Mouse (Mus musculus): ENCODE measurements around the gene Sertad4. TPM values are rescaled to one million over a fixed set of nuclear protein-coding genes. Genes with fewer than 3 reads are reported as not detected.

Sertad4 gene
- 12.3 and 15.1 TPM in 2 replicates for polyA plus RNA-seq (2015; fragmentation: Nextera tagmentation; extraction: Ambion mirVana)

GRCm38 (mm10) chr1:192855474-192856230, at the start of gene Sertad4:
Gene Sertad4, minus strand, starts transcription at chr1:192855756.
- under 1% methylated on average over 69 of the region's 75 CpGs for WGBS
- peak; percentile 69 for ATAC-seq (replicated peaks; ENCODE audit: insufficient number of reproducible peaks, insufficient read depth, low FRiP score, low read depth)
- peaks cover 21% of the 10 kb centered on the region for H3K27me3 ChIP-seq
- H3K4me2 ChIP-seq = peak within 1 kb of the TSS; percentile 98
- peak within 1 kb of the TSS; percentile 78 for H3K9ac ChIP-seq
- no peaks in the 10 kb centered on the region for H3K9me3 ChIP-seq (replicated peaks)
- H3K4me3 ChIP-seq = peak within 1 kb of the TSS; percentile 79
- peaks cover 32% of the 10 kb centered on the region for H3K4me1 ChIP-seq (replicated peaks)
- no peaks in the 10 kb centered on the region for H3K36me3 ChIP-seq
- peak within 1 kb of the TSS; percentile 90 for H3K27ac ChIP-seq

- H3K27me3 ChIP-seq = no peaks in the 10 kb centered on the region
- WGBS = 51% methylated on average over 2 of the region's 2 CpGs
- H3K9me3 ChIP-seq (replicated peaks) = no peaks in the 10 kb centered on the region
- no peaks in the 10 kb centered on the region for H3K36me3 ChIP-seq
- H3K9ac ChIP-seq = no peak overlapping the region
- H3K27ac ChIP-seq = no peak overlapping the region
- H3K4me3 ChIP-seq = no peak overlapping the region
- H3K4me2 ChIP-seq = no peak overlapping the region
- no peaks in the 10 kb centered on the region for H3K4me1 ChIP-seq (replicated peaks)
- no peak for ATAC-seq (replicated peaks; ENCODE audit: insufficient number of reproducible peaks, insufficient read depth, low FRiP score, low read depth)
Measured at GRCm38 (mm10) chr1:192901516-192901915, 46.0 kb upstream of the Sertad4 start.

DNA sequence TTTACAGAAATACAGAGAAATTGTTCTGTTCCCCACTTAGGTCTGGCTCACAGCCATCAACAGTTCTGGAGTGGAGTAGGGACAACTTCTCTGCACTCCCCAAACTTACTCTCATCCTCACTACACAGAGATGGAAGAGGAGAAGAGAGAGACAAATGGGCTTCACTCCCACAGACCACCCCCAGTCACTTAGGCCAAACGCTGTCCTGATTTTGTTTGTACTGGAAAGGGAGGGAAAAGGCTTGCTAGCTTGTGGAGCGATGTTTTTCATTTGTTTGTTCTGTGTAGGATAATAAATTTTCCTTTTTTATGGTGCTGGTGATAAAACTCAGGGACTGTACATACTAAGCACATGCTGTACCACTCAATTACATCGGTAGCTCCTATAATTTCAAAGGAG, 45.4 kb upstream of the Sertad4 start:
- H3K9ac ChIP-seq = no peak overlapping the region
- H3K27ac ChIP-seq = no peak overlapping the region
- H3K4me2 ChIP-seq = no peak overlapping the region
- no peaks in the 10 kb centered on the region for H3K9me3 ChIP-seq (replicated peaks)
- ATAC-seq (replicated peaks; ENCODE audit: insufficient number of reproducible peaks, insufficient read depth, low FRiP score, low read depth) = no peak
- no peak overlapping the region for H3K4me3 ChIP-seq
- 67% methylated on average over 3 of the region's 3 CpGs for WGBS
- no peaks in the 10 kb centered on the region for H3K36me3 ChIP-seq
- H3K4me1 ChIP-seq (replicated peaks) = no peaks in the 10 kb centered on the region
- no peaks in the 10 kb centered on the region for H3K27me3 ChIP-seq

- no peak for ATAC-seq (replicated peaks; ENCODE audit: insufficient number of reproducible peaks, insufficient read depth, low FRiP score, low read depth)
- no peak overlapping the region for H3K4me2 ChIP-seq
- no peak overlapping the region for H3K27ac ChIP-seq
- no peaks in the 10 kb centered on the region for H3K4me1 ChIP-seq (replicated peaks)
- no peak overlapping the region for H3K9ac ChIP-seq
- H3K27me3 ChIP-seq = no peaks in the 10 kb centered on the region
- 60% methylated on average over 2 of the region's 2 CpGs for WGBS
- H3K36me3 ChIP-seq = no peaks in the 10 kb centered on the region
- H3K9me3 ChIP-seq (replicated peaks) = no peaks in the 10 kb centered on the region
- H3K4me3 ChIP-seq = no peak overlapping the region
Measured at GRCm38 (mm10) chr1:192898742-192899141, 43.2 kb upstream of the Sertad4 start.

- Histone ChIP-seq H3K27me3 (no peaks in the 10 kb centered on the region), H3K36me3 (no peaks in the 10 kb centered on the region), H3K9me3 (replicated peaks) (no peaks in the 10 kb centered on the region), H3K27ac (0 out of 2 replicates have a peak overlapping the region, but pooled peaks have one; percentile 34), H3K9ac (no peak overlapping the region), H3K4me1 (replicated peaks) (no peaks in the 10 kb centered on the region), H3K4me3 (no peak overlapping the region), H3K4me2 (peak overlapping the region; percentile 46)
- ATAC-seq (replicated peaks; ENCODE audit: insufficient number of reproducible peaks, insufficient read depth, low FRiP score, low read depth) = peak; percentile 58; the same call in 1 of the 2 replicates
- 47% methylated on average over 10 of the region's 10 CpGs for WGBS
Measured at GRCm38 (mm10) chr1:192897218-192897617, 41.7 kb upstream of the Sertad4 start.

DNA sequence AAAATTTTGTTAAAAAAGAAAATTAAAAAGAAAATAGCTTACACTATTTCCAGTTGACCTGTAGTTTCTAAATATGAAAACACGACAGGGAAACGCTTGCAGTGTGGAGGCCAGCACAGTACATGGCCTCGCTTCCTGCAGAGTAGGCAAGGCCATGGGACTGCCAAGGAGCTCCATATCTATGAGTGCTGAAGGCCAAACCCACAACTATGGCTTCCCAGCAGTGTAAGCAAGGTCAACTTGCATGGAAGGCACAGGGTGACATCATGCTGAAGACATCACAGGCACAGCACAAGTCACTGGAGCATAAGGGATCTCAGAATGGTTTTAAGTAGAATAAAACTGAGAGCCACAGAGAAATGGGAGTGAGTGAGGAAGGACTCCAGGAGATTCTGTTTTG, 40.5 kb upstream of the Sertad4 start:
- Histone ChIP-seq H3K27me3 (no peaks in the 10 kb centered on the region), H3K9me3 (replicated peaks) (no peaks in the 10 kb centered on the region), H3K36me3 (no peaks in the 10 kb centered on the region), H3K4me1 (replicated peaks) (no peaks in the 10 kb centered on the region), H3K27ac (no peak overlapping the region), H3K4me3 (no peak overlapping the region), H3K9ac (no peak overlapping the region), H3K4me2 (no peak overlapping the region)
- 83% methylated on average over 3 of the region's 3 CpGs for WGBS
- no peak for ATAC-seq (replicated peaks; ENCODE audit: insufficient number of reproducible peaks, insufficient read depth, low FRiP score, low read depth)

- H3K4me2 ChIP-seq = no peak overlapping the region
- no peak overlapping the region for H3K4me3 ChIP-seq
- ATAC-seq (replicated peaks; ENCODE audit: insufficient number of reproducible peaks, insufficient read depth, low FRiP score, low read depth) = no peak
- H3K36me3 ChIP-seq = no peaks in the 10 kb centered on the region
- no peaks in the 10 kb centered on the region for H3K9me3 ChIP-seq (replicated peaks)
- no peak overlapping the region for H3K9ac ChIP-seq
- H3K27ac ChIP-seq = no peak overlapping the region
- no peaks in the 10 kb centered on the region for H3K27me3 ChIP-seq
- H3K4me1 ChIP-seq (replicated peaks) = no peaks in the 10 kb centered on the region
- WGBS = 75% methylated on average over 3 of the region's 3 CpGs
Measured at GRCm38 (mm10) chr1:192890716-192891115, 35.2 kb upstream of the Sertad4 start.

- WGBS = 62% methylated on average over 2 of the region's 2 CpGs
Measured at GRCm38 (mm10) chr1:192882617-192883295, 27.2 kb upstream of the Sertad4 start.

GRCm38 (mm10) chr1:192880130-192880529, 24.6 kb upstream of the Sertad4 start:
- no peak for ATAC-seq (replicated peaks; ENCODE audit: insufficient number of reproducible peaks, insufficient read depth, low FRiP score, low read depth)
- Histone ChIP-seq H3K27ac (no peak overlapping the region), H3K9ac (no peak overlapping the region), H3K4me3 (no peak overlapping the region), H3K27me3 (no peaks in the 10 kb centered on the region), H3K4me1 (replicated peaks) (no peaks in the 10 kb centered on the region), H3K4me2 (no peak overlapping the region), H3K9me3 (replicated peaks) (no peaks in the 10 kb centered on the region), H3K36me3 (no peaks in the 10 kb centered on the region)
- 73% methylated on average over 4 of the region's 4 CpGs for WGBS

More at GRCm38 (mm10) chr1:192882617-192883295, 27.2 kb upstream of the Sertad4 start:
- no peak for ATAC-seq (replicated peaks; ENCODE audit: insufficient number of reproducible peaks, insufficient read depth, low FRiP score, low read depth)
- Histone ChIP-seq H3K4me3 (no peak overlapping the region), H3K27ac (no peak overlapping the region), H3K36me3 (no peaks in the 10 kb centered on the region), H3K27me3 (no peaks in the 10 kb centered on the region), H3K9me3 (replicated peaks) (no peaks in the 10 kb centered on the region), H3K9ac (no peak overlapping the region), H3K4me2 (no peak overlapping the region), H3K4me1 (replicated peaks) (no peaks in the 10 kb centered on the region)

DNA sequence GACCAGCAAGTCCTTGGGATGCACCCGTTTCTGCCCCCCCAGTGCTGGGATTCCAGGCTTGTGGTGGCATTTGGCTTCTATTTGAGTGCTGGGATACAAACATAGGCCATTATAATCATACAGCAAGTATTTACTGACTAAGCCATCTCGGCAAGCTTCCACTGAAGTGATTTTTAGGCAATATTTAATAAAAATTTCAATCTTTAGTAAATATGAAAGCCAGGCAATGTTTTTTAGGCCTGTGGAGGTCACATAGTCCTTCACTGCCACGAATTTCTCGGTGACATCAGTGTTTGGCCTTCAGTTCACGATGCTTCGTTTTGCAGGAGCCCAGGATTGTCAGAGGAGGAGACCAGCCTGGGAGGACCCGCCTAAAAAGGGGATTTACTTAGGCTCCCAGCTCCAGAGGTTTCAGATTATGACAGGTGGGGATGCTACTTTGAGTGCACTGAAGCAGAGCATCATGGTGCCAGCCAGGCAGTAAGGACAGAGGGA, 23.6 kb upstream of the Sertad4 start:
- 79% methylated on average over 7 of the region's 7 CpGs for WGBS
- H3K4me3 ChIP-seq = no peak overlapping the region
- no peak overlapping the region for H3K27ac ChIP-seq
- no peak overlapping the region for H3K4me2 ChIP-seq
- no peaks in the 10 kb centered on the region for H3K36me3 ChIP-seq
- no peaks in the 10 kb centered on the region for H3K9me3 ChIP-seq (replicated peaks)
- no peak overlapping the region for H3K9ac ChIP-seq
- no peaks in the 10 kb centered on the region for H3K27me3 ChIP-seq
- no peak for ATAC-seq (replicated peaks; ENCODE audit: insufficient number of reproducible peaks, insufficient read depth, low FRiP score, low read depth)
- no peaks in the 10 kb centered on the region for H3K4me1 ChIP-seq (replicated peaks)

DNA sequence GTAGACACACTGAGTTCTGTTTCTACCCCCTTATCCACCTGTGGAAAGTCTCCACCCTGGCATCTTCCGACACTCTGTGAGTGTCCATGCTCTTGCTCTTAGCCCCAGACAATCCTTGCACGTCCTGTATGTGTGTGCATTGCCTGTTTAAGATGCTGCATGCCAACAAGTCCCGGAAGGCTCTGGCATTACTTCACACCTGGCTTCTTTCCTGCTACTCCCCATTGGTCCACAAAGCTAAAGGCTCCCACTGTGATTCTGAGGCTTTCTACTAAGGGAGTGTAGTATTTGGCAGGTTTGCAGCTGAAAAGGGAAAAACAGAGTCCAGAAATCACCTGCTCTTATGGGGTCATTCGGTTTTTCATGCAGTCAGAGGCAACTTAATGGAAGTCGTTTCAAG, 17.3 kb upstream of the Sertad4 start:
- ATAC-seq (replicated peaks; ENCODE audit: insufficient number of reproducible peaks, insufficient read depth, low FRiP score, low read depth) = no peak
- Histone ChIP-seq H3K27ac (no peak overlapping the region), H3K9me3 (replicated peaks) (no peaks in the 10 kb centered on the region), H3K36me3 (no peaks in the 10 kb centered on the region), H3K4me1 (replicated peaks) (no peaks in the 10 kb centered on the region), H3K27me3 (no peaks in the 10 kb centered on the region), H3K4me2 (no peak overlapping the region), H3K9ac (no peak overlapping the region), H3K4me3 (no peak overlapping the region)
- 60% methylated on average over 5 of the region's 5 CpGs for WGBS

Measured in heart, embryonic 15.5 days (tissue).